Mouse (Mus musculus) midbrain, embryonic 14.5 days (tissue): Measurements from ENCODE around the gene Mrc1. TPM values are rescaled to one million over a fixed set of nuclear protein-coding genes. Genes with fewer than 3 reads are reported as not detected.

Experiments used
- ATAC-seq: fragments of 200-750 bp; cut with Nextera tagmentation; 2 replicates; pipeline ENCODE4 v1.8.0; 2017; ENCODE audit warnings: moderate number of reproducible peaks, moderate library complexity; ENCODE audit not compliant: low FRiP score, low TSS enrichment
- DNase-seq: peaks from one replicate; pipeline ENCODE4 v3.0.0-alpha.2; 2015
- H3K27ac ChIP-seq: fragments of 300-500 bp; sonication (generic); replicated peaks from 2 replicates; pipeline ENCODE4 v1.5.1; 2014; ENCODE audit warnings: mild to moderate bottlenecking, low read depth, low read length, moderate library complexity
- H3K27me3 ChIP-seq: fragments of 300-500 bp; sonication (generic); 2 replicates; pipeline ENCODE4 v1.6.1; 2014; ENCODE audit warnings: low read length, control low read depth, mixed read lengths; ENCODE audit not compliant: control insufficient read depth, insufficient read depth
- H3K36me3 ChIP-seq: fragments of 300-500 bp; sonication (generic); 2 replicates; pipeline ENCODE4 v1.6.1; 2014; ENCODE audit warnings: low read length, control low read depth; ENCODE audit not compliant: control insufficient read depth, insufficient read depth
- H3K4me1 ChIP-seq: fragments of 300-500 bp; sonication (generic); 2 replicates; pipeline ENCODE4 v1.6.1; 2014; ENCODE audit warnings: mild to moderate bottlenecking, antibody characterized with exemption, low read length, control low read depth; ENCODE audit not compliant: control insufficient read depth, insufficient read depth
- H3K4me2 ChIP-seq: fragments of 300-500 bp; sonication (generic); 2 replicates; pipeline ENCODE4 v1.6.1; 2014; ENCODE audit warnings: mild to moderate bottlenecking, low read length, moderate library complexity
- H3K4me3 ChIP-seq: fragments of 300-500 bp; sonication (generic); replicated peaks from 2 replicates; pipeline ENCODE4 v1.5.1; 2014; ENCODE audit warnings: low read depth, low read length
- H3K9ac ChIP-seq: fragments of 300-500 bp; sonication (generic); replicated peaks from 2 replicates; pipeline ENCODE4 v1.6.1; 2014; ENCODE audit warnings: mild to moderate bottlenecking, low read length, moderate library complexity
- H3K9me3 ChIP-seq: fragments of 300-500 bp; sonication (generic); 2 replicates; pipeline ENCODE4 v1.6.1; 2016; ENCODE audit warnings: low read length, control low read depth, mixed read lengths; ENCODE audit not compliant: control insufficient read depth
- WGBS: fragments of 180-500 bp; shearing (Covaris S2); extraction: QIAGEN DNeasy Blood & Tissue Kit; methylation state at CpG from one replicate; pipeline ENCODE4 v1.1.7; 2014; 5-methylcytosine and 5-hydroxymethylcytosine counted together
- polyA plus RNA-seq: library from polyadenylated mRNA; unstranded; fragments of >200 nt; fragmentation: Nextera tagmentation; extraction: Ambion mirVana; gene quantifications from 2 replicates; pipeline ENCODE4 v1.2.1, GENCODE M21; 2014

Mrc1 gene
- polyA plus RNA-seq, 1 experiment from 2014 or later, result 6.8 TPM

- no peak for ATAC-seq
- H3K27ac ChIP-seq, result no peak overlapping the region
- H3K36me3 ChIP-seq, result no peaks in the 10 kb centered on the region
- no peak for DNase-seq
- H3K4me3 ChIP-seq, result no peak overlapping the region
- H3K27me3 ChIP-seq, result no peaks in the 10 kb centered on the region
- no peak overlapping the region for H3K4me2 ChIP-seq
- WGBS, result 93% methylated on average over 1 of the region's 1 CpGs
- no peak overlapping the region for H3K9ac ChIP-seq
- H3K4me1 ChIP-seq, result no peaks in the 10 kb centered on the region
- no peaks in the 10 kb centered on the region for H3K9me3 ChIP-seq
These were observed 3.7 kb downstream of the Mrc1 start for GRCm38 (mm10) chr2:14232897-14233296.

- H3K4me2 ChIP-seq, result no peak overlapping the region
- no peak for ATAC-seq
- no peaks in the 10 kb centered on the region for H3K27me3 ChIP-seq
- H3K9ac ChIP-seq, result no peak overlapping the region
- H3K36me3 ChIP-seq, result no peaks in the 10 kb centered on the region
- WGBS, result 81% methylated on average over 2 of the region's 2 CpGs
- no peaks in the 10 kb centered on the region for H3K9me3 ChIP-seq
- H3K27ac ChIP-seq, result no peak overlapping the region
- DNase-seq, result no peak
- H3K4me3 ChIP-seq, result no peak overlapping the region
- no peaks in the 10 kb centered on the region for H3K4me1 ChIP-seq
These were observed 4.8 kb downstream of the Mrc1 start for GRCm38 (mm10) chr2:14233983-14234382.

- Histone ChIP-seq H3K4me2 (no peak overlapping the region), H3K4me1 (no peaks in the 10 kb centered on the region), H3K9me3 (no peaks in the 10 kb centered on the region), H3K4me3 (no peak overlapping the region), H3K9ac (no peak overlapping the region), H3K27me3 (no peaks in the 10 kb centered on the region), H3K27ac (no peak overlapping the region), H3K36me3 (no peaks in the 10 kb centered on the region)
- DNase-seq (no peak), ATAC-seq (no peak)
- WGBS, result 88% methylated on average over 5 of the region's 5 CpGs
These were observed 6.1 kb downstream of the Mrc1 start for GRCm38 (mm10) chr2:14235319-14235718.

- Histone ChIP-seq H3K36me3 (no peaks in the 10 kb centered on the region), H3K27me3 (no peaks in the 10 kb centered on the region), H3K4me3 (no peak overlapping the region), H3K4me2 (no peak overlapping the region), H3K4me1 (no peaks in the 10 kb centered on the region), H3K9ac (no peak overlapping the region), H3K9me3 (no peaks in the 10 kb centered on the region), H3K27ac (no peak overlapping the region)
- ATAC-seq, result no peak
- DNase-seq, result no peak
- WGBS, result 91% methylated on average over 4 of the region's 4 CpGs
These were observed 7.7 kb downstream of the Mrc1 start for GRCm38 (mm10) chr2:14236920-14237319.

- no peaks in the 10 kb centered on the region for H3K9me3 ChIP-seq
- no peak overlapping the region for H3K4me2 ChIP-seq
- H3K4me3 ChIP-seq, result no peak overlapping the region
- H3K9ac ChIP-seq, result no peak overlapping the region
- no peaks in the 10 kb centered on the region for H3K36me3 ChIP-seq
- 62% methylated on average over 4 of the region's 4 CpGs for WGBS
- H3K27me3 ChIP-seq, result no peaks in the 10 kb centered on the region
- ATAC-seq (no peak), DNase-seq (no peak)
- no peak overlapping the region for H3K27ac ChIP-seq
- no peaks in the 10 kb centered on the region for H3K4me1 ChIP-seq
These were observed 8.5 kb downstream of the Mrc1 start for GRCm38 (mm10) chr2:14237723-14238122.

GRCm38 (mm10) chr2:14239151-14239550 is 10.0 kb downstream of the Mrc1 start:
- Histone ChIP-seq H3K4me2 (no peak overlapping the region), H3K27ac (no peak overlapping the region), H3K36me3 (no peaks in the 10 kb centered on the region), H3K4me3 (no peak overlapping the region), H3K4me1 (no peaks in the 10 kb centered on the region), H3K9ac (no peak overlapping the region), H3K9me3 (no peaks in the 10 kb centered on the region), H3K27me3 (no peaks in the 10 kb centered on the region)
- ATAC-seq (no peak), DNase-seq (no peak)
- 65% methylated on average over 5 of the region's 5 CpGs for WGBS

- Histone ChIP-seq H3K36me3 (no peaks in the 10 kb centered on the region), H3K4me2 (no peak overlapping the region), H3K9ac (no peak overlapping the region), H3K27me3 (no peaks in the 10 kb centered on the region), H3K9me3 (no peaks in the 10 kb centered on the region), H3K4me1 (no peaks in the 10 kb centered on the region), H3K27ac (no peak overlapping the region), H3K4me3 (no peak overlapping the region)
- WGBS, result 91% methylated on average over 5 of the region's 5 CpGs
- no peak for ATAC-seq
- no peak for DNase-seq
These were observed 15.0 kb downstream of the Mrc1 start for GRCm38 (mm10) chr2:14244157-14244556.

- Histone ChIP-seq H3K4me1 (no peaks in the 10 kb centered on the region), H3K27ac (no peak overlapping the region), H3K4me2 (no peak overlapping the region), H3K9ac (no peak overlapping the region), H3K27me3 (no peaks in the 10 kb centered on the region), H3K9me3 (no peaks in the 10 kb centered on the region), H3K36me3 (no peaks in the 10 kb centered on the region), H3K4me3 (no peak overlapping the region)
- 92% methylated on average over 2 of the region's 2 CpGs for WGBS
- DNase-seq (no peak), ATAC-seq (no peak)
These were observed 15.5 kb downstream of the Mrc1 start for GRCm38 (mm10) chr2:14244668-14245067.

- H3K4me3 ChIP-seq, result no peak overlapping the region
- no peaks in the 10 kb centered on the region for H3K4me1 ChIP-seq
- H3K27me3 ChIP-seq, result no peaks in the 10 kb centered on the region
- no peaks in the 10 kb centered on the region for H3K36me3 ChIP-seq
- H3K9ac ChIP-seq, result no peak overlapping the region
- 73% methylated on average over 3 of the region's 3 CpGs for WGBS
- DNase-seq (no peak), ATAC-seq (no peak)
- H3K4me2 ChIP-seq, result no peak overlapping the region
- no peak overlapping the region for H3K27ac ChIP-seq
- no peaks in the 10 kb centered on the region for H3K9me3 ChIP-seq
These were observed 20.8 kb downstream of the Mrc1 start for GRCm38 (mm10) chr2:14249839-14250564.
